Mouse (Mus musculus) adrenal gland, adult 10 weeks (tissue): Measurements from ENCODE around the gene Rhobtb3. TPM values are rescaled to one million over a fixed set of nuclear protein-coding genes. Genes with fewer than 3 reads are reported as not detected.

Experiments
- polyA plus RNA-seq: library from polyadenylated mRNA; stranded (reverse); fragments of 350-450 nt; fragmentation: Illumina TruSeq; extraction: RNeasy Lipid Tissue Mini Kit (QIAGEN cat#74804); gene quantifications from one replicate; pipeline ENCODE4 v1.2.3, GENCODE M21; 2014; ENCODE audit warnings: low read depth, low replicate concordance

The Rhobtb3 gene
- 18.6 TPM for polyA plus RNA-seq

DNA sequence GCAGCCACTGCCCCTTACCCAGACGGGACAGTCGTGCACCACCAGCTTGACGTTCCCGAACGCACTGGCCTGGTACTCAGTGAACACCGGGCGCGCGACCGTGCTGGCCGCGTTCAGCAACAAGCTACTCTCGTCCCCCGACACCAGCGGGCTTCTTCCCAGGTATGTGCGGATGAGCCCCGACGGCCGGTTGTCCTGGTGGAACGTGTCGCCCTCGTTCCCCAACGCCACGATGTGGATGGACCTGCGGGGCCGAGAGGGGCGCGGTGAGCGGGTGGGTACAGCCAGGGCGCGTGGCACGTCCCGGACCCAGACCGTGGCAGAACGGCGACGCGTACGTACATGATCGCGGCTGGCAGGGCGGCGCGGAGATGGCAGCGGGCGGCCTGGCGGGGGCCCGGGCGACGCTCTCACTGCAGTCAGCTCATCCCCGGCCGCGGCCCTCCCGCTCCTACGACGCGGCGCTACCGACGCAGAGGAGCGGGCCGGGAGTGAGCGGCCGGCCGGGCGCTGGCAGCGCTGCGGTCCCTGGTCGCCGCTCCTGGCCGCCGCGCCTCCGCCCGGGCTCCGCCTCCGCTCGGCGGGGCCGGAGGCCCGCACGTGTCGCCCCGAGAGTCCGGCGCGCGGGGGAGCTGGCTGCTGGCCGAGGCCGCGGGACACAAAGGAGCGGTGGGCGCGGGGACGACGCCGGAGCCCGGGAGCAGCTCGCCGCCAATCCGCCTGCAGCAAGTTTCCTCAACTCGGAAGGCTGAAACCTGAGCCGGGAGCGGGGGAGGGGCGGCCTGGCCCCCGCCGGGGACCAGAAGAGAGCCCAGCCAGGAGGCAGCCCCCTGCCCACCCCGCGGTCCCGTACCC, at the start of gene Rhobtb3:
Gene Rhobtb3, minus strand, starts transcription at position 737 of the 855 bp plus-strand sequence.

DNA sequence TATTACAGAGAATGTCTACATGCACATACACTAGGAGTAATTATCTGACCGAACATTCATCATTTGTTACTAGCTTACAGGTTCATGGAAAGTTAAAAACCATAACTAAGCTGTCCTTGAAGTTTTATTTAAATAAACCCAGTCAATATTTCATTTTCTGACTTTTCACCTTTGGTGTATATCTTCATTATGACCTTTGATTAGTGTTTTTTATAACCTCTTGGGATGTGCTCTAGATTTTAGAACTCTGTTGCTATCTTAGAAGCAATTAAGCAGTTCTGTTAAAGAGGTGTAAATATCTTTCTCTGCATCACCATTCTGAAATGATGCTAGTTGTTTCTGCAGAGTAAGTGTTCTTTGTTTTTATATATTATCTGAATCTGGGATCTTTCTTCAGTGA, 23.1 kb upstream of the Rhobtb3 start, which contains the start of gene Spata9:
Gene Spata9, plus strand, starts transcription at position 301 of the 400 bp plus-strand sequence.

DNA sequence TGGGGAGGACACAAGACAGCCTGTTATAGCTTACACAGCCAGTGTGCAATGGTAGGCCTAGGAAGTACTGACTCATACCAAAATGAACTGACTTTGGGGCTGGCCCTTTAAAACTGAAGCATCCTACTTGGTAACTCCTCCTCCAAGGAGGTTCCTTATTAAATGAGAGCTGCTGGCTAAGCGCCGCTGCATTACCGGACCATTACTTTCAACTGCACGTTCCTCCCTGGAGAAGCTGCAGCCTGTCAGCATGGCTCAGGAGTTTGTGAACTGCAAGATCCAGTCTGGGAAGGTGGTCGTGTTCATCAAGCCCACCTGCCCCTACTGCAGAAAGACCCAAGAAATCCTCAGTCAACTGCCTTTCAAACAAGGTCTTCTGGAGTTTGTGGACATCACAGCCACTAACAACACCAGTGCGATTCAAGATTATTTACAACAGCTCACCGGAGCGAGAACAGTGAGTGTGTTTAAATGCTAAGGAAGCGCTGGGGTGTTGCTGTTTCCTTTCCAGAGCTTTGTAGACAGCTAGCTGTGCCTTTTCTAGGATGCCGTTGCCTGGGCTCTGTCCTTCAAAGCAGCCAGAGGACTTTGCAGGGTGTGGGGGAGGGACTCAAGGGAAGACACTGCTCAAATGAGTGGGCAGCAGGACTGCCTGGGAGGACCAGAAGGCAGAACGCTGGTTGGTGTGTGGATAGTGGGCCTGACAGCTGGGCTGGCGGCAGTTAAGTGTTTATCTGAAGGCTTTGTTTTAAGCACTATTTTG, 103.8 kb downstream of the Rhobtb3 start, which contains the start of gene Glrx:
Gene Glrx, plus strand, starts transcription at position 150 of the 763 bp plus-strand sequence.

Other genes starting within 250 kb of the Rhobtb3 start
- 71.0 TPM for gene Ell2, start 237.2 kb downstream of the Rhobtb3 start, polyA plus RNA-seq
- gene Glrx, start 104.1 kb downstream of the Rhobtb3 start, polyA plus RNA-seq, result 22.9 TPM
- gene Spata9, start 23.2 kb upstream of the Rhobtb3 start, polyA plus RNA-seq, result not detected
- 157 TPM for gene Rfesd, start 74.8 kb upstream of the Rhobtb3 start, polyA plus RNA-seq
- not detected for gene Gpr150, start 113.1 kb upstream of the Rhobtb3 start, polyA plus RNA-seq
- 39.1 TPM for gene Arsk, start 154.7 kb upstream of the Rhobtb3 start, polyA plus RNA-seq
- gene Ttc37, start 154.8 kb upstream of the Rhobtb3 start, polyA plus RNA-seq, result 55.6 TPM